Mouse (Mus musculus) right cerebral cortex, postnatal 14 days (tissue): ENCODE results near the gene Lnp1.
"Not testable (repeated sequence)": the region's sequence is repeated elsewhere in the genome, so short reads cannot be mapped to it uniquely, and the experiment has no call there.

Experiments used
- DNase-seq: peaks from one replicate; pipeline ENCODE4 v3.0.0; 2022

The Lnp1 gene

DNA sequence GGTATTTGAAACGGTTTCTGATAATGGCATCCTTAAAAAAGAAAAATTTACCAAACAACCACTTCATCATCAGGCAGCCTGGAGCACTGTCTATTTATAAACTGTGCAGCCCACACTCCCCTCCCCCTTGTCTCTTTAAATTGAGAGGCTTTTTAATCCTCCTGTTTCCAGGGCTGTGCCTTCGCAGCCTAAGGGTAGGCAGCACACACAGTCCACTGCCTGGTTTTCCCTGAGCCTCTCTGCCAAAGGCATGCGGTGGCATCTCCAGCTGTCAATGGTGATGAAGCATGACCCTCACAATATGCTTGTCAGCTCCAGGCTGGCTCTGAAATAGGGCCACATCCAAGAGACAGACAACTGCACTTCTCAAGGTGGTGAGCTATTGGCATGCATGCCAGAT lies at the start of gene Lnp1:
Lnp1 (minus strand) TSS at position 39 of the 400 bp plus-strand sequence.
- no peak for DNase-seq

DNA sequence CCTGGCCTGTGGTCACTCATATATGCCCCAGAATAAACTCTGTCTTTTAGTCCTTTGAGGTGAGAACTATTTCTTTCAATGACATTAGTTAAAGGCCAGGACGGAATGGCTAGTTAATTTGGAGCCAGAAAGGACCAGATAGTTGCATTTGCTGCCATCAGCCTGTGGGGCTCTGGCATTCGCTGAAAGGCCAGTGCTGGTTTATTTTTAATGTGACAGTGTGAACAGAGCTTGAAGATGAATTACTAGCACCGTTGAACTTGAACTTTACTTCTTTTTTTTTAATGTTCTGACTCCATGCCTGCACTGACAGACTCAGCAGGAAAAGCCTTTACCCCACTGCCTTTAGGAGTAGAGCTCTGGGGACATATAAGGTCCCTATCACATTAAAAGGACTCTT lies 46.8 kb upstream of the Lnp1 start:
- DNase-seq = no peak

DNA sequence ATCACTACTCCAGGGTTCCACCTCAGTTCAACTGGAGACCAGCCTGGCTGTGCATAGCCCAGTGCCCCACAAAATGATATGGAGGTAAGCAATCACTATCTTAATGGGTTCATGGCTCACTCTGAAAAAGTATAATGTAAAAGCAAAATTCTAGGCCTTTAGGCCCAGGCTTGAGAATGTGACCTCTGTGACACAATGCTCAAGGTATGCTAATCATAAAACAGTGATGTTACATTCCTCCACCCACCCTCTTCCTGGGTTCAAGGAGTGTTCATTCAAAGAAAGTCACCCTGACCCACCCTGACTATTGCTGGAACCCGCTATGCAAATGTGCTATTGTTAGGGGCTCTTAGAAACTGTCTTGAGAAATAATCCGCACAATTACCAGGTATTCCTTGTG lies 30.4 kb upstream of the Lnp1 start:
- DNase-seq = not testable (repeated sequence)

DNA sequence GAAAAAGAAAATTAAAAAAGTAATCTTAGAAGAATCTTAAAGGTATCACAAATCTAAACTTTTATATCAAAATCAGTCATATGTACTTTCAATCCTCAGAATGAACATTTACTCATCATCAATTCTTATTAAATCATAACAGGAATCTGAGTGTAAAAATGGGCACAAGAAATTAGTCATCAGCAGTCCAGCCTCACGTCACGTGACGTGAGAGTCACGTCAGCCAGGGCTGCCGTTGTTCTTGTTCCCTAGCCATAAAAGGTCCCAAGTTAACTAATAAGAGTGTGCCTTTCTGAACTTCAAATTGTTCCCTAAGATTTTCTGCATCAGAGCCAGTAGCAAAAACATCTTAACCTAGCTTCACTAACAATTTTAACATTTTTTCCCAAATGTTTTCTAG lies 21.2 kb upstream of the Lnp1 start:
- DNase-seq = no peak

DNA sequence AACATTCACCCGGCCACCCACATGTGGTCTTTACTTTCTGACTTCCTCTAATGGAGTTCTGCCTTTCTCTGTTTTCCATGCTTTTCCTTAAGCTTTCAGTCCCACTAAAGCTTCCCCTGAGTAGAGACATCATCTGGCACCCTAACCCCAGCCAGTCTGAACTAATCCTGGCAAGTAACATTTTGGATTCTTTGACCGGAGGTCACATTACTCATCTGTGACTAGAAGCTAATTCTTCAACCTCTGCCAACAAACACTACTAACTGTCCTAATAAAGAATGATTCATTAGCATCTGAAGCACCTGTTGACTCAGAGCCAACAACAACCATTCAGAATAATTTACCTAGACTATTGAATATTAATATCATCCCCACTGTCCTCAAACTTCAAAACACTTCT lies 14.5 kb upstream of the Lnp1 start:
- DNase-seq = no peak

DNA sequence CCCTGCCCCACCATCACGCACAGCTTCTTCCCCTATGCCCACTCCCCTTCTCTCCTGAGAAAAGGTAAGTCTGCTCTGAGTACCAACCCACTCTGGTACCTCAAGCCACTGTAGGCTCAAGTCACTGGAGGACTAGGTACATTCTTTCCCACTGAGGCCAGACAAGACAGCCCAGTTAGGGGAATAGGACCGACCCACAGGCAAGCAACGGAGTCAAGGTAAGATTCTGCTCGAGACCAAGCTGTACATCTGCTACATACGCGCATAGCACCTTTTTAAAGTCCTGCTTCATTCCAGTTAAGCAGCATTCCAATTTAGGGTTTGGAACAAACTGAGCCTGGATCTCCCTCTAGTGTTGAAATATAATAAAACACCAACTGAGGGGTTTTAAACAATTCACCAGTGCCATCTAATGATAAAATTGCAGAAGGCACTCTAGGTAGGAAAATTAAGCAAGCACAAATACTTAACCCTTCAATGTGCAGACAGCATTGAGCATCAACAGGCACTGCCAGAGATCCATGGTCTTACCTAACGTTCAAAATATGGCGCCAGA lies 7.7 kb downstream of the Lnp1 start:
- DNase-seq = no peak

DNA sequence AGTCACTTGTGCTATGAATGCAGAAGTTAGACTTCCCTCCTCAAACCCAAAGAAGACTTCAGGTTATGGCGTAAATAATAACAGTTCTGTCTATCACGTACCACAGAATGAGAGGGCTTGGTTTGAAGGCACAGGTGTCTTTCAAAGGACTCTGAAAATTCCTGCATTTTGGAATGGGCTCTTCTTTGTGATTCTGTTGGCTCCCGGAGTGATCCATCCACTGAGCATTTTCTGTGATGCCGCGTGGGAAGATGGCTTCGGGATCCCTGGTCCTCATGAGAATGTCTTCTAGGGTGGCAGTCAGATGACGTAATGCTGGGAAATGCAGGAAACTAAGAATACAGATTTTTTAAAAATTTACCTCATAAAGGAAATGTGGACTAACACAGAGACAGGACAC lies 10.6 kb downstream of the Lnp1 start:
- no peak for DNase-seq

DNA sequence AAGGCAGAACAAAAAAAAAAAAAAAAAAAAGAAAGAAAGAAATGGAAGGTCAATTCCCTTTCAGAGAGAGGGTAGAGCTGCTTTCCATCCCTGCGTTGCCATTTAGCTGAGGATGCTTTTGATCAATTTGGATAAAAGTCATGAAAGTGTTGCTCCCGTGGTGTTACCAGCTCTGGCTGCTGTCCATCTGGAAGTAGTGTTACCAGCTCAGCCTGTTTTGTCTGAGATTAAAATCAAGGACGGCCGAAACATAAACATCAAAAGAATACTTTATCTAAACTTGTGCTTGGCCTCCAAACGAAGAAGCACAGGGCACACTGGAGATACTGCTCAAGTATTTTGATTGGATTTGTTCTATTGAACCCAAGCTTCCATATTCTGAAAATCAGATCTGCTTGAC lies 18.9 kb downstream of the Lnp1 start:
- no peak for DNase-seq

DNA sequence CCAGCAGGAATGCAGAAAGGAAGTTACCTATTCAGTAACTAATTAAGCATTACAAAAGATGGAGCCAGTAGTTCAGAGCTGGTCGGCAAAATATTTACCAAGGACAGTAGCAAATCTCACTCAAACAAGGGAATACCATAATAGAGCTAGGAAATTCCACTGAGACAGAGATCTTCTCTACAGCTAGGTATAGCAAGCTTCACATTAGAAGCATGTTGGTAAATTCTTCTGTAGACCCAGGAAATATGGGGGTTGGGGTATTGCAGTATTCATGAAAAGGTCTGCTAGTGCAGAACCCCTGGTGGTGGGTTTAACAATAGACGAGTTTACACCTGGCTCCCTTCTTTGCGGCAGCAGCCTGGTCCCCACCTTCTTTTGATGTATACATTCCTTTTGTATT lies 25.7 kb downstream of the Lnp1 start:
- DNase-seq = not testable (repeated sequence)

DNA sequence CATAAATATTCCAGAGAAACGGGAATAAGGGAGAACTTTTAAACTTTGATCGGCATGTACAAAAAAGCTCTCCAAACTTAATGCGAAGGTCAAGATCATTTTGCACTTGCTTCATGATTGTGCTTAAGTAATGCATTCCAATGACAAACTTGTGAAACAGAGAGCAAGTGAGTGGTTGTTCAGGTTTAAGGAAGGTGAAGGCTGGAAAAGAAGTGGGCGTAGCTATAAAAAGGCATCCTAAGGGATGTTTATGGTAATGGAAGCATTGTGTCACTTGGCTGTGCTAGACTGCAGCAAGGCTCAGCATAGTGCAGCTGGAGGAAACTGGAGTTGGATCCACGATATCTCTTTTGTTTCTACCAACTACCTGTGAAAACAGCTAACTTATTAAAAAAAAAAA lies 36.3 kb downstream of the Lnp1 start:
- no peak for DNase-seq

DNA sequence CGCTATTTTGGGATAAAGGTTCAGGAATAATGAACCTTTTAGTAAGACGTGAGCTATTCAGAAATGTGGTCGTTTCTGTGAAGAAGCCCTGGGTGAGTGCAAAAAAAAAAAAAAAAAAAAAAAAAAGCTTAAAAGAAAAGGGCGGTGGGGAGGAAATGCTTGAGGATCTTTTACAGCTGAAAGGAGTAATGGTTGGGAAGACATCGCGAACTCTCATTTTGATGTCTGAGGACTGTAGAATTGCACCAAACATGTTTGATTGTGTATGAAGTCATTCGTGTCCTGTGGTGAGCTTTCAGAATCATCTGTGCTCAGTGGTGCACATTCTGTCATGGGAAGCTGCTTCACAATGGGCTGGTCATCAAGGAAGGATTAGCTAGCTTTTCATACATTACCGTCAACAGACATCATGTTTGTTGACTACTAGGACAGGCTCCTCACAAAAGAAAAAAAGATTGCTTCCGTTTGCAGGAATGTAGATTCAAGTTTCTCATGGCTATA lies 41.2 kb downstream of the Lnp1 start:
- no peak for DNase-seq

DNA sequence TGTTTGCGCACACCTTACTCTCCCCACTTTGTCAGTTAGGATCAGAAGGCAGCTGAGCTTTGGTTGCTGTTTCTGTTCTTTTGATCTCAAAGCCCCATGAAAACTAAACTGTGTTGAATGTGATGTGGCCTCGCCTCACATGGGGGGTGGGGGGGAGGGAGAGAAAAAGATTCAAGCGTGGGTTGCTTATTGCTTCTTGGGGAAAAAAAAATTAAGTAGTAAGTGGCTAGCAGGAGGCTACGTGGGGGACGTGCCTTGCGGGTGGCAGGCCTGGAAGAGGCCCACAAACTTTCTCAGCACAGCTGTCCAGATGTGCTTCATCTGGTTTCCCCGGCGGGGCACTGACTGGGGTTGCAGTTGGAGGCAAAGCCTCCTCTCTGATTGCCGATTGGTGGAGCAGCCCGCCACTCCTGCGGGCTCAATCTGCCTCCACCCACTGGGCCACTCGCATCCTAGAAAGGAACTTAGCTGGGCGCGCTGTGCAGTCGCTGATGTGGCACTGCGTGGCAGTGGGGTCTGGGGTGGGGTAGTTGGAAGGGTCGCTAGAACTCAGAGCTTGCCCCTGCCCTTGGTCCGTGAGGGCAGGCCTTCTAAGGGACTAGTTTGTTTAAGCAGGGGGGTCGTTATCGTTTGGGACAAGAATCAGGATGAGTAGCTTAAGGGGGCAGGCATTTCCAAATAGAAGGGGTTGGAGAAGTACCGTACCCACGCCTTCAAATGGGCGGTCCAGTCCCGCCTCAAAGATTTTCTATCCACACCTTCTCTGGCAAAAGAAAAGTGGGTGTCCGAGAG lies 41.8 kb downstream of the Lnp1 start, which contains the start of gene Tmem45a:
Tmem45a (minus strand) TSS at position 343 of the 792 bp plus-strand sequence.
- DNase-seq = peak; percentile 85

DNA sequence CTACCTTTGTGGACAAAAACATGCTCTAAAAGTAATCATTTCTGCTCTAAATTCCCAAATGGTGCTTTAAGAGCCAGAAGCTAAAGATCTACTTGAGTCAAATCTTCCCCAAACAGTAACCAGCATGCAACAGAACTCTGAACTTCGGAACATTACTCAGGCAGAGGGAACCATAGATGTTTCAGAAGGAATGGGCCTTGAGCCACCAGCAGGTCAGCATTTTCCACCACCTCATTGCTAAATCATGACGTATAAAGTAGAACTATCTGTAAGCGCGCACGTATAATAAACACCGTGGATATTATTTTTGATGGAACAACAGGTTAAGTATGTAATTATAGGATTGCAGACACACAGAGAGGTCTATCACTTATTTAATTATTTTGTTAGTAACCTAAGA lies 43.0 kb downstream of the Lnp1 start:
- no peak for DNase-seq

DNA sequence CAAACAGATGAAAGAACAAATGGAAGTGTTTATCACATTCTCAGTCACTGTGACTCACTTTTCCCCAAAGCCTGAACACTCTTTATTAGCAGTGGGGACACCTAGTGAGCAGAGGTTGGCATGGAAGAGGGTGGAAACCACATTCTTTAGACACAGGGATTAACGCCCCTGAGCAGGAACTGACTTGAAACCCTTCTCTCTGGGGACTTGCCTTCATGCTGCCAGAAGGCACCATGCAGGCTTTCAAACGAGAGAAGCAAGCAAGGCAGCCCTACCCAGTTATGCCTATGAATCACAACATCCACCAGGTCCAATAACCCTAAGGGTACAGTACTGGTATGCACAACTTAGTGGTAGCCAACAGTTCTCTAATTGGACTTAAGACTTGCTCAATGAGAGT lies 54.5 kb downstream of the Lnp1 start:
- DNase-seq = no peak

DNA sequence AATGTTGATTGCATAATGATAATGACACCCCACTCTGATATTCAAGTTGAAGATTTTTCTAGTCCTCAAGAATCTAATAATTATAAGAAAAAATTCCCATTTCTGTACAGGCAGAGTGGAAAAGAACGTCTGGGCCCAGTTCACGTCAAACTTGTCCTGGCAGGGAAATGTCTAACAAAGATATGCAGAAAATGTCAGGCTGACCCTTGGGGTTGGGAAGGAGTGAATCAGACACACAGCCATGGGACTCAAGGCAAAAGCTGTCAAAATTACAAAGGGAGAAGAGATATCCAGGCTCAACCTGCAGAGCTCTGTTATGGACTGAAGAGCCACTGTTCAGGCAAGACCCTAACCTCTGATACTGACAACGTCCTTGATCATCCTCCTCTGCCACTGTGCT lies 57.4 kb downstream of the Lnp1 start:
- DNase-seq = no peak

DNA sequence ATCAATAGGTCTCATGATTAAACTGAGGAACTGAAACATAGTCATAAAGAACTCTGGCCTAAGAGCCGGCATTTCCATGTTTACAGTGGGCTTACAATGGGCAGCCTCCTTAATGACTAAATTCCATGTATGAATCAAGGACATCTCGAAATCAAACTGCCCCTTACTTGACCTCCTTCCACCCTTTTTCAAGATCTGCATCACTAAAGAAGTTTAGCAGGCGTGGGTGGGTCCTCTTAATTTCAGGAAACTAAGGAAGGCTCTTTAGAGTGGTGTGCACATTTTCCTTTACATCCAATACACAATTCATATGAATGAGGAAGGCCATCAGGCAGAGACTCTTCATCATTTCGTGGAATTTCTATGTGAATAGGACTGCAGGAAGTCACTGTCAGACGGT lies 59.5 kb downstream of the Lnp1 start:
- no peak for DNase-seq

DNA sequence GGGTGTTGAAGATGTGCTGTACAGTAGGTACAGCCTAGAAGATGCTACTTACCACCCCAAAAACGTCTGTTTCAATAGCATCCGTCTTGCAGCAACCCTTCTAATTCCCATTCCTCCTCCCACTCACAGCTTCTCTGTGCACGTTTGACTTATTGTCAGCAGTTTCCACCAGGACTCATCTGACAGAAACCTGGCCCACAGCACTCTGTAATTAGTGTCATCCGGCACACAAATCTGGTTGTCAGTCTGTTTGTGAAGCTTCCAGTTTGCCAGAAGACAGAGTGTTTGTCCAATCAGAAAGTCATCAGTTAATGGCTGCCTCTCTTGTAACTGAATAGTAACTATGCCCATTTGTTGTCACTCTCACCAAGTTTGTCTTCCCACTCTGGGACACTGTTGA lies 60.3 kb downstream of the Lnp1 start:
- DNase-seq = no peak
